Mouse (Mus musculus) G1E (cell line): Measurements from ENCODE around the gene D630045J12Rik. TPM values are rescaled to one million over a fixed set of nuclear protein-coding genes. Genes with fewer than 3 reads are reported as not detected.
A peak's percentile ranks its signal among the peaks of the same experiment; 100 is the strongest.

Experiments used
- ATAC-seq: 2 replicates; pipeline ENCODE4 v1.8.0; 2016; ENCODE audit warnings: mild to moderate bottlenecking; ENCODE audit not compliant: insufficient number of reproducible peaks, poor library complexity, low FRiP score, severe bottlenecking; ENCODE audit errors: extremely low read depth
- DNase-seq: peaks from one replicate; pipeline ENCODE4 v3.0.0; 2012; ENCODE audit warnings: low spot score
- H3K27me3 ChIP-seq: 2 replicates; pipeline ENCODE4 v1.6.1; 2012; ENCODE audit warnings: mild to moderate bottlenecking, low read length, inconsistent platforms; ENCODE audit not compliant: insufficient read depth
- H3K36me3 ChIP-seq: replicated peaks from 2 replicates; pipeline ENCODE3; 2012; ENCODE audit warnings: mild to moderate bottlenecking, inconsistent platforms
- H3K4me1 ChIP-seq: 2 replicates; pipeline ENCODE4 v1.6.1; 2012; ENCODE audit warnings: low read depth, low read length, inconsistent platforms, mixed read lengths; ENCODE audit not compliant: insufficient read depth
- H3K4me3 ChIP-seq: 2 replicates; pipeline ENCODE4 v1.5.1; 2012; ENCODE audit warnings: low read depth, mild to moderate bottlenecking, inconsistent platforms, low read length, moderate library complexity, mixed read lengths
- H3K9me3 ChIP-seq: replicated peaks from 2 replicates; pipeline ENCODE4 v1.6.1; 2012; ENCODE audit warnings: inconsistent platforms
- CTCF ChIP-seq: IDR thresholded peaks from 2 replicates; pipeline ENCODE4 v1.5.1; 2012; ENCODE audit warnings: low read depth, low read length, inconsistent platforms, mixed read lengths
- GATA1 ChIP-seq: IDR thresholded peaks from 2 replicates; pipeline ENCODE4 v1.6.1; 2012; ENCODE audit warnings: borderline replicate concordance, low read length, inconsistent platforms, mixed read lengths
- GATA2 ChIP-seq: IDR thresholded peaks from 2 replicates; pipeline ENCODE4 v1.6.1; 2012; ENCODE audit warnings: low read depth, low read length, inconsistent platforms, borderline replicate concordance
- POLR2AphosphoS5 ChIP-seq: IDR thresholded peaks from 2 replicates; pipeline ENCODE4 v1.6.1; 2012; ENCODE audit warnings: low read depth, low read length, inconsistent platforms; ENCODE audit not compliant: insufficient replicate concordance
- TAL1 ChIP-seq: conservative IDR thresholded peaks from 2 replicates; pipeline ENCODE4 v1.6.1; 2012; ENCODE audit warnings: low read depth, low read length, inconsistent platforms, mixed read lengths
- polyA plus RNA-seq: library from polyadenylated mRNA; stranded (reverse); fragments of >175 nt; gene quantifications from 2 replicates; pipeline ENCODE4 v1.2.3, GENCODE M21; 2012
- total RNA-seq, 2 experiments: library from RNA; stranded (forward) in 1 of 2; stranded (reverse) in 1 of 2; fragments of 200-1000 nt in 1 of 2; fragments of >200 nt in 1 of 2; fragmentation: Nextera tagmentation in 1 of 2; gene quantifications; 2 replicates each; pipeline ENCODE4 v1.2.3; 2014 to 2017

D630045J12Rik gene
- total and polyA plus RNA-seq, 3 experiments = 0.01 to 0.38 TPM; not detected in 1

DNA sequence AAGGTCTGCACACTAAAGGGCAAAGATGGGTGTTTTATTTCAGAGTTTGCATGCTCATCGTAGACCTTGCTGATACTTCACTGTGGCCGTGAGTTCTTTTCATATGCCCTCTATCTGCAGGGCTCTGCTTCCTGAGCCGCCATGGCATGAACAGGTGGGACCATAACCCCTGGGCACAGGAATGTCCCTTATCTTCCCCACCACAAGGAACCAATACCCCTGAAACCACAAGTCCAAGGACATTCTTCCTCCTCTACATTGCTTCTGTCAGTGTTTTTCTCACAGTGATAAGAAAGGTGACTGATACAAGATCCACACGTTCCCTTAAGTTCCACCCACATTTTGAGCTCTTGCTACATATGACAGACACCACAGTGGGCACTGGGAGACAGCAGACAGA lies 3.0 kb upstream of the D630045J12Rik start:
- Histone ChIP-seq H3K9me3 (no peaks in the 10 kb centered on the region), H3K36me3 (no peaks in the 10 kb centered on the region), H3K27me3 (peaks cover 53% of the 10 kb centered on the region), H3K4me1 (peaks cover 18% of the 10 kb centered on the region), H3K4me3 (no peak overlapping the region)
- no peak for TF ChIP-seq CTCF
- TF ChIP-seq GATA1 = no peak
- no peak for TF ChIP-seq TAL1
- no peak for TF ChIP-seq GATA2
- ATAC-seq (no peak), DNase-seq (no peak)

DNA sequence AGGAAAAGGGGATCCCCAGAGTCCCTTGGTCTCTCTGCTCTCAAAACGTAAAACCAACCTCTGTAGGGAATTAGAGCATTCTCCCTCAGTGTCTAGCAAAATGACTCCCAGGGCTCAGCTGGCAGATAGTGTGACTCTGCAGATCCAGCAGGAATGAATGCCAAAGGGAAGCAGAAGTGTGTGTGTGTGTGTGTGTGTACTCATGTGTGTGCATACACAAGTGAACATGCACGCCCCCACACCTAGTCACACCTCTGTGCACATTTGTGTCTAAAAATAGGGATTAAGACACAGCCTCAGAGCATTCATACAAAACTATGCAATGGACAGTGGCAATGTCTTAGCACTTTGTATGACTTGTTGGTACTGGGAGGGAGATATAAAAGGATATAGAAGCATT lies 2.0 kb upstream of the D630045J12Rik start:
- no peak for TF ChIP-seq POLR2AphosphoS5
- TF ChIP-seq CTCF = no peak
- TF ChIP-seq GATA2 = no peak
- no peak for TF ChIP-seq TAL1
- TF ChIP-seq GATA1 = no peak
- H3K27me3 ChIP-seq = peaks cover 60% of the 10 kb centered on the region
- H3K36me3 ChIP-seq = no peaks in the 10 kb centered on the region
- peaks cover 18% of the 10 kb centered on the region for H3K4me1 ChIP-seq
- no peak overlapping the region for H3K4me3 ChIP-seq
- no peak for DNase-seq
- no peak for ATAC-seq
- H3K9me3 ChIP-seq = no peaks in the 10 kb centered on the region

DNA sequence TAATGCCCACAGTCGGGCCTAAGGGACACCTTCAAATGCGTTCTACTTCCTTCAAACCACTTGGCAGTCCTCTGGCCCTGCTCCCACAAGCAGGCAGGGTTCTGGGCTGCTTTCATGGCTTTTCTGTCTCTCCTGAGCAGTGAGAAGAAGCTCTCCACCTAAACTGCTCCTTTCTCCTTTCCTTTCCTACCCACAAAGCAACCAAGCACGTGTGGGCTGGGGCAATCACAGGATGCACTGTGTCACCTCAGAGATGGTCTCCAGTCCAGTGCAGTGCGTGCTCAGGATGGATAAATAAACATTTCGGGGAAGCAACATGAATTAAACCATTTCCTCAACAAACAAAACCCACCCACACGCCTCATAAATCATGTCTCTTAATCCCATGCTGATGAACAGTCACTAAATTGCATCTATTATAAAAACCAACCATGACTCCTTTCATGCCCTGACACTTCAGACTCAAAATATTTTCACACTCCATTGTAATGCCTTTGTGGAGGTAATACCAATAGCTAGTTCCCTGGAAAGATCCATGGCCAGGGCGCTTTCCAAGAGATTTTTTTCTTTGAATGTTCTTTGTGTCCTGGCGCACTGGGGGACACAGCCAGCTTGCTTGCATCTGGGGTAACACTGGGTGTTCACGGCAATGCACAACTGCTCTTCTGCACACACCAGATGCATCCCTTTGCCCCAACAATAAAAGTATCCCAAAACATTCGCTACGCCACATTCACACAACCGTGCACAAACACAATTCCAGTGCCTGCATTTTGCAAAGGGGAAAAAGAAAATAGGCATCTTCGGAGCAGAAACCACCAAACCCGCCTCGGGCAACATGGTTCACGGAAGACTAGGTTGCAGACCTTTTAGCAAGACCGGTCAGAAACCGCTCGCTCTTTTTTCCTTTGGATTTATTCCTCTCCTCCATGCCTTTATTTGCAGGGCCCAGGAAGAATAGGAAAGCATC lies 758 bp downstream of the D630045J12Rik start:
- no peaks in the 10 kb centered on the region for H3K36me3 ChIP-seq
- H3K4me1 ChIP-seq = peaks cover 18% of the 10 kb centered on the region
- TF ChIP-seq POLR2AphosphoS5 = no peak
- no peak for TF ChIP-seq GATA2
- no peak for TF ChIP-seq GATA1
- no peak for TF ChIP-seq CTCF
- no peak for TF ChIP-seq TAL1
- ATAC-seq (no peak), DNase-seq (no peak)
- no peaks in the 10 kb centered on the region for H3K9me3 ChIP-seq
- peak overlapping the region; percentile 67; the same call in 1 of the 2 replicates for H3K4me3 ChIP-seq
- peaks cover 74% of the 10 kb centered on the region for H3K27me3 ChIP-seq

DNA sequence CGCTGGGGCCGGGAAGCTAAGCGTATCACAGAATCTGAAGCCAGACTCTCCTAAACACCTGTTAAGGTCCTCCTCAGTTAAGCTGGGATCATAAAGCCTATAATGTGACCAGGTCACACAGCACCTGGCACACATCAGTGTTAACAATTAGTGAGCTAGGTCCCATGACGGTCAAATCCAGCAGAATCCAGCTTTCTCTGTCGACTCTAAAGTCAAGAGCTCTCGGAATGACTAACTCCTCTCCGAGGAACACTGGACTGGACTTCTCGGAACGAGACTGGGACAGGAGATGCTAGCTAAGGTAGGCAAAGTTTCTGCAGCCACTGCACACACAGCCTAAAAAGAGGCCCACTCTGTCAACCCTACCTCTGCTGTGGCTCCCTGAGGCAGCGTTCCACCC lies 1.7 kb downstream of the D630045J12Rik start:
- TF ChIP-seq POLR2AphosphoS5 (no peak), GATA1 (no peak), GATA2 (no peak), CTCF (no peak), TAL1 (no peak)
- H3K9me3 ChIP-seq = no peaks in the 10 kb centered on the region
- ATAC-seq = no peak
- DNase-seq = no peak
- no peak overlapping the region for H3K4me3 ChIP-seq
- no peaks in the 10 kb centered on the region for H3K36me3 ChIP-seq
- H3K27me3 ChIP-seq = peaks cover 74% of the 10 kb centered on the region
- H3K4me1 ChIP-seq = peaks cover 16% of the 10 kb centered on the region

DNA sequence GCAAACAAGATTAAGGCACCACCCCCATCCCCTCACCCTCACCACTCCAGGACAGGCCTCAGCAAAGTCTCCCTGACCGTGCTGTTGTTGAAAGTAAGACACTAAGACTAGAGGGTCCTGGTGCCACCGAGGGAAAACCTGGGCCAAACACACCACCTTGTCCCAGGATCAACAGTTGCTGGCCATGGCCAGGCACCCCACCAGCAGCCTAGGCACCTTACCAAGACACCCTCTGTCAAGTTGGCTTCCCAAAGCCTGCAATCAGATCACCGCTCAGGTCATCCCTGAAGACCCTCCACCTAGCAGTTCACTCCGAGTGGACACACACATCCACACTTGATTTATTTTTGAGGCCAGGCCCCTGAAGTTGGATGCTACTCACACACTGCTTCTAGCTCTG lies 2.3 kb downstream of the D630045J12Rik start:
- peaks cover 12% of the 10 kb centered on the region for H3K4me1 ChIP-seq

DNA sequence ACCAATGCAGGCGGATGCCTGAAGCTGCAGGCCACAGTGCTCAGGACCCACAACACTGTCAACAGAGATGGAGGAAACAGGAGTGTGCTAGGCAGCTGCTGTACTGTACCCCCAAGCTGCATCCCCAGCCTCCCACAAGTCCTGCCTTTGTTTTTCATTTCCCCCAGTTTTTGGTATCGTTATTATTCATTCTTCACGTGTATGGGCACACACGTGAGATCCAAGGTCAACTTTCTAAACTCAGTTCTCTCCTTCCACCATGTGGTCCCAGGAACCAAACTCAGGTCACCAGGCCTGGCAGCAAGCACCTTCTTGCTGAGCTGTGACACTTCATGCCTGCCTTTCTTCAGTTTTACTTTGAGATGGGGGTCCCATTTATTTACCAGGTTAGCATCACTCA lies 6.4 kb downstream of the D630045J12Rik start:
- DNase-seq (no peak), ATAC-seq (no peak)
- H3K9me3 ChIP-seq = no peaks in the 10 kb centered on the region
- H3K27me3 ChIP-seq = peaks cover 48% of the 10 kb centered on the region
- TF ChIP-seq TAL1 (no peak), CTCF (no peak), GATA2 (no peak), GATA1 (no peak), POLR2AphosphoS5 (no peak)
- no peaks in the 10 kb centered on the region for H3K36me3 ChIP-seq
- H3K4me3 ChIP-seq = no peak overlapping the region
- H3K4me1 ChIP-seq = no peaks in the 10 kb centered on the region

More for the DNA sequence above, 2.3 kb downstream of the D630045J12Rik start:
- DNase-seq = no peak
- no peaks in the 10 kb centered on the region for H3K36me3 ChIP-seq
- no peaks in the 10 kb centered on the region for H3K9me3 ChIP-seq
- no peak for ATAC-seq
- H3K27me3 ChIP-seq = peaks cover 68% of the 10 kb centered on the region
- H3K4me3 ChIP-seq = no peak overlapping the region
- no peak for TF ChIP-seq TAL1
- TF ChIP-seq POLR2AphosphoS5 = no peak
- no peak for TF ChIP-seq CTCF
- no peak for TF ChIP-seq GATA2
- no peak for TF ChIP-seq GATA1
